Mouse (Mus musculus) adrenal gland, adult 2 months (tissue): Measurements from ENCODE around the gene Smad1. TPM values are rescaled to one million over a fixed set of nuclear protein-coding genes. Genes with fewer than 3 reads are reported as not detected.
A peak's percentile ranks its signal among the peaks of the same experiment; 100 is the strongest.

Experiments
- DNase-seq: peaks from one replicate; pipeline ENCODE4 v3.0.0; 2021
- polyA plus RNA-seq: library from polyadenylated mRNA; depleted of rRNA; stranded (reverse); fragments of >200 nt; gene quantifications from 2 replicates; pipeline ENCODE4 v1.2.3, GENCODE M21; 2012; rRNA removed
- total RNA-seq, 2 experiments: library from RNA; stranded (reverse); gene quantifications; 2 replicates each; pipeline ENCODE4 v1.2.3; 2021

The Smad1 gene
- total and polyA plus RNA-seq, 3 experiments = 24.2 to 45.2 (median 30.4) TPM

- DNase-seq = peak; percentile 76
Observed at GRCm38 (mm10) chr8:79297763-79298162, 101.6 kb downstream of the Smad1 start.

GRCm38 (mm10) chr8:79295276-79296105 lies 103.8 kb downstream of the Smad1 start:
- DNase-seq = no peak

GRCm38 (mm10) chr8:79294610-79295275 lies 104.6 kb downstream of the Smad1 start, which contains the start of gene Mmaa:
TSS of gene Mmaa (minus strand) at chr8:79294937.
- peak; percentile 99 for DNase-seq

- DNase-seq = no peak
Observed at GRCm38 (mm10) chr8:79293841-79294240, 105.5 kb downstream of the Smad1 start.

GRCm38 (mm10) chr8:79292712-79293264 lies 106.5 kb downstream of the Smad1 start:
- no peak for DNase-seq

GRCm38 (mm10) chr8:79289592-79289991 lies 109.7 kb downstream of the Smad1 start:
- DNase-seq = no peak

- no peak for DNase-seq
Observed at GRCm38 (mm10) chr8:79288681-79289080, 110.6 kb downstream of the Smad1 start.

Other genes starting within 250 kb of the Smad1 start
- not detected for gene 1700011L22Rik, start 150.9 kb downstream of the Smad1 start, total RNA-seq
- not detected in 2 replicates for gene 1700011L22Rik, start 150.9 kb downstream of the Smad1 start, polyA plus RNA-seq
- 10 to 100 TPM; 31.8 to 42.5 TPM for gene Mmaa, start 104.6 kb downstream of the Smad1 start, total RNA-seq
- gene Mmaa, start 104.6 kb downstream of the Smad1 start, polyA plus RNA-seq = 2.8 and 3.2 TPM in 2 replicates
- 10 to 100 TPM; 32.9 to 56.6 TPM for gene Otud4, start 240.1 kb upstream of the Smad1 start, total RNA-seq
- gene Otud4, start 240.1 kb upstream of the Smad1 start, polyA plus RNA-seq = 12.1 and 16.4 TPM in 2 replicates